Mouse (Mus musculus): ENCODE data around the gene 5730596B20Rik. TPM values are rescaled to one million over a fixed set of nuclear protein-coding genes. Genes with fewer than 3 reads are reported as not detected.

The 5730596B20Rik gene
- polyA plus RNA-seq, 1 experiment, result 0.07 TPM

- Histone ChIP-seq H3ac (ENCODE audit: control insufficient read depth, insufficient read length, low read depth) (no peak overlapping the region), H3K36me3 (ENCODE audit: control insufficient read depth, insufficient read depth) (peaks cover 22% of the 10 kb centered on the region), H3K27me3 (ENCODE audit: control insufficient read depth, insufficient read depth, insufficient read length) (no peaks in the 10 kb centered on the region), H3K79me2 (ENCODE audit: control insufficient read depth, insufficient read depth) (peaks cover 35% of the 10 kb centered on the region), H3K4me3 (ENCODE audit: insufficient read depth, poor library complexity, severe bottlenecking) (no peak overlapping the region), H3K79me3 (ENCODE audit: low read depth) (peaks cover 17% of the 10 kb centered on the region)
- TF ChIP-seq MAX (IDR thresholded peaks at IDR 0.05) (no peak), CTCF (IDR thresholded peaks at IDR 0.05; ENCODE audit: control insufficient read depth, insufficient read depth, insufficient read length) (no peak), FOSL1 (IDR thresholded peaks at IDR 0.05; ENCODE audit: insufficient read depth, low read length, poor library complexity, severe bottlenecking) (no peak), CEBPB (IDR thresholded peaks at IDR 0.05; ENCODE audit: low read depth) (no peak), MYOD1 (IDR thresholded peaks at IDR 0.05; ENCODE audit: control insufficient read depth, insufficient read length, low read depth) (no peak), MYOG (IDR thresholded peaks at IDR 0.05; ENCODE audit: control insufficient read depth, extremely low read depth, insufficient read length) (no peak), USF1 (IDR thresholded peaks at IDR 0.05; ENCODE audit: low read depth) (no peak)
These were observed 13.2 kb upstream of the 5730596B20Rik start for GRCm38 (mm10) chr6:52164051-52164625.

- H3K27me3 ChIP-seq (ENCODE audit: control insufficient read depth, insufficient read depth, insufficient read length), result no peaks in the 10 kb centered on the region
- H3K36me3 ChIP-seq (ENCODE audit: control insufficient read depth, insufficient read depth), result peaks cover 22% of the 10 kb centered on the region
- peaks cover 10% of the 10 kb centered on the region for H3K79me3 ChIP-seq (ENCODE audit: low read depth)
- H3K79me2 ChIP-seq (ENCODE audit: control insufficient read depth, insufficient read depth), result peaks cover 28% of the 10 kb centered on the region
- no peak within 1 kb of the TSS for H3ac ChIP-seq (ENCODE audit: control insufficient read depth, insufficient read length, low read depth)
- TF ChIP-seq CEBPB (IDR thresholded peaks at IDR 0.05; ENCODE audit: low read depth), result no peak
- TF ChIP-seq USF1 (IDR thresholded peaks at IDR 0.05; ENCODE audit: low read depth), result no peak
- no peak for TF ChIP-seq FOSL1 (IDR thresholded peaks at IDR 0.05; ENCODE audit: insufficient read depth, low read length, poor library complexity, severe bottlenecking)
- no peak for TF ChIP-seq MAX (IDR thresholded peaks at IDR 0.05)
- no peak for TF ChIP-seq MYOG (IDR thresholded peaks at IDR 0.05; ENCODE audit: control insufficient read depth, extremely low read depth, insufficient read length)
- TF ChIP-seq CTCF (IDR thresholded peaks at IDR 0.05; ENCODE audit: control insufficient read depth, insufficient read depth, insufficient read length), result no peak
- no peak for TF ChIP-seq MYOD1 (IDR thresholded peaks at IDR 0.05; ENCODE audit: control insufficient read depth, insufficient read length, low read depth)
- no peak within 1 kb of the TSS for H3K4me3 ChIP-seq (ENCODE audit: insufficient read depth, poor library complexity, severe bottlenecking)
These were observed 12.5 kb upstream of the 5730596B20Rik start, which contains the start of gene Hoxa2 for GRCm38 (mm10) chr6:52164626-52165440. Hoxa2 (minus strand) TSS chr6:52164831.

DNA sequence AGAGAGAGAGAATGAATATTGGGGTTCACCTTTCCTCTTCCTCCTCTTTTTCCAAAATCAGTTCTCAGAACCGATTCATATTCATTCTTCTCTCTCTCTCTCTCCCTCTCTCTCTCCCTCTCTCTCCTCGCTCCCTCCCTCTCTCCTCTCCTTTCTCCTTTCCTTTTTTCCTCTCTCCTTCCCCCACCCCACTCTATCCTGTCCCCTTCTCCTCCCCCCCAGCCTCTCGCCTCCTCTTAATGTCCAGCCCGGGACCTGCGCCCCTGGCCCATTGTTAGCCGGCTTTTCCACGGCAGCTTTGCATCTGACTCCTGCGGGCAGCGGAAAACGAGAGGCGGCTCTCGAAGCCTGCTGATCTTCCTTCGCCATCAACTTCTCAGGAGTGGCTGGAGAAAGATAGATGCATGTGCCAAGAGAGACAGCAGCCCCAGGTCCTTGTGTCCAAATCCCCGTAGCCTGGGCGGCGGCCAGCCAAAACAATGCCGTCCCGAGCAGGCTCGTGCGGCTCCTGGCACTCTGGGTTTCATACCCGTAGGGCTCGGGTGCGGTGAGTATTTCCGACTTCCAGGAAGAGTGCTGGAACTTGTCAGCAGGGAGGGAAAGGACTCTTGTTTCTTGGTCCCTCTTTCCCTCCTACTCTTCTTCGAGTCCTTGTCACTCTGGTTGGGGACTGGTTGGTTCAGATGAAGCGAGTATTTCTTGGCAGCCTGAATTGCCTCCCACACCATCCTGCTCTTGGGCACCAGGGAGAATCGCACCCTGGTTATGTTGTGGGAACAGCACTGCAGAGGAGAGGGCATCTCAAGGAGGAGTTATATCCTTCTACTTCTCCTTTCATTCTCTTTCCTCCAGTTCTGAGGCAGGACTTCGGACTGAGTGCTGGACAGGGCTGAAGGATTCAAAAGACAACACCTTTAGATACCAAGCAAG, 11.6 kb upstream of the 5730596B20Rik start:
- Histone ChIP-seq H3K79me3 (ENCODE audit: low read depth) (peaks cover 10% of the 10 kb centered on the region), H3ac (ENCODE audit: control insufficient read depth, insufficient read length, low read depth) (no peak overlapping the region), H3K36me3 (ENCODE audit: control insufficient read depth, insufficient read depth) (peaks cover 22% of the 10 kb centered on the region), H3K4me3 (ENCODE audit: insufficient read depth, poor library complexity, severe bottlenecking) (no peak overlapping the region), H3K27me3 (ENCODE audit: control insufficient read depth, insufficient read depth, insufficient read length) (no peaks in the 10 kb centered on the region), H3K79me2 (ENCODE audit: control insufficient read depth, insufficient read depth) (peaks cover 21% of the 10 kb centered on the region)
- TF ChIP-seq MYOD1 (IDR thresholded peaks at IDR 0.05; ENCODE audit: control insufficient read depth, insufficient read length, low read depth) (no peak), MAX (IDR thresholded peaks at IDR 0.05) (no peak), CTCF (IDR thresholded peaks at IDR 0.05; ENCODE audit: control insufficient read depth, insufficient read depth, insufficient read length) (no peak), CEBPB (IDR thresholded peaks at IDR 0.05; ENCODE audit: low read depth) (no peak), FOSL1 (IDR thresholded peaks at IDR 0.05; ENCODE audit: insufficient read depth, low read length, poor library complexity, severe bottlenecking) (no peak), MYOG (IDR thresholded peaks at IDR 0.05; ENCODE audit: control insufficient read depth, extremely low read depth, insufficient read length) (no peak), USF1 (IDR thresholded peaks at IDR 0.05; ENCODE audit: low read depth) (no peak)

DNA sequence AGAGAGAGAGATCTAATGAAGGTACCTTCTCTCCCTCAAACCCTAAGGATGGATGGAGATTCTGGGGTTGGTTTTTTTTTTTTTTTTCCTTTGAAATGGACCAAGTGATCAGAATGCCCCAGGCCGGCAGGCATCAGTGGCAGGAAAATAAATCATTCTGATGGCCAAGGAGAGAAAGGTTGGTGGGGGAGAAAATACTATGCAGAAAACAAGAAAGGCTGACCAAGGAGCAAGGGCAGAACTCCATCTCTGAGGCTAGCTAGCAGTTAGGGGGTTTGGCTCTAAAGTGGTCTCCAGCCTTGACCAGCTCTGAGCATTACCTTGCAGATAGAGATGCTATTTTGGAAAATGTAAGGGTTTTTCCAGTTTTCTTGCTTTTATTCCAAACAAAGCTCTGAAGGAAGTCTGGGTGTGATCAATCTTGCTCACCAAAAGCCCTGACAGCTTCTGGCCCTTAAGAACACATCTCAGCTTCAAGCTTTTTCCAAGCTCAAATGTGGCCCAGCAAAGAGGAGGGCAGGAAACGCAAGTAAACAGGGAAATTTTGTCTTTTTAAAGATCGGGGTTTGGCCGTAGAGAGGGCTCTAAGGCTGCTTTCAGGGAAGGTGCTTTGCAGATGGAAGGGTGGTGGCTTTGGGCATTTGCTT, 10.7 kb upstream of the 5730596B20Rik start:
- H3K27me3 ChIP-seq (ENCODE audit: control insufficient read depth, insufficient read depth, insufficient read length), result no peaks in the 10 kb centered on the region
- H3K4me3 ChIP-seq (ENCODE audit: insufficient read depth, poor library complexity, severe bottlenecking), result no peak overlapping the region

More for the DNA sequence above, 10.7 kb upstream of the 5730596B20Rik start:
- peaks cover 22% of the 10 kb centered on the region for H3K36me3 ChIP-seq (ENCODE audit: control insufficient read depth, insufficient read depth)
- H3K79me2 ChIP-seq (ENCODE audit: control insufficient read depth, insufficient read depth), result peaks cover 14% of the 10 kb centered on the region
- peaks cover 8% of the 10 kb centered on the region for H3K79me3 ChIP-seq (ENCODE audit: low read depth)
- H3ac ChIP-seq (ENCODE audit: control insufficient read depth, insufficient read length, low read depth), result no peak overlapping the region
- TF ChIP-seq CEBPB (IDR thresholded peaks at IDR 0.05; ENCODE audit: low read depth), result no peak
- no peak for TF ChIP-seq CTCF (IDR thresholded peaks at IDR 0.05; ENCODE audit: control insufficient read depth, insufficient read depth, insufficient read length)
- TF ChIP-seq MYOD1 (IDR thresholded peaks at IDR 0.05; ENCODE audit: control insufficient read depth, insufficient read length, low read depth), result no peak
- no peak for TF ChIP-seq MYOG (IDR thresholded peaks at IDR 0.05; ENCODE audit: control insufficient read depth, extremely low read depth, insufficient read length)
- no peak for TF ChIP-seq FOSL1 (IDR thresholded peaks at IDR 0.05; ENCODE audit: insufficient read depth, low read length, poor library complexity, severe bottlenecking)
- TF ChIP-seq USF1 (IDR thresholded peaks at IDR 0.05; ENCODE audit: low read depth), result no peak
- no peak for TF ChIP-seq MAX (IDR thresholded peaks at IDR 0.05)
